Mouse (Mus musculus): Measurements from ENCODE around the gene Bloc1s2. TPM values are rescaled to one million over a fixed set of nuclear protein-coding genes. Genes with fewer than 3 reads are reported as not detected.

Gene Bloc1s2
- polyA plus RNA-seq, 1 experiment from 2014 or later, result 141 TPM

GRCm38 (mm10) chr19:44153781-44154180 lies 7.5 kb upstream of the Bloc1s2 start:
- no peak for ATAC-seq
- H3K4me2 ChIP-seq, result no peak overlapping the region
- peaks cover 24% of the 10 kb centered on the region for H3K27me3 ChIP-seq
- H3K27ac ChIP-seq, result no peak overlapping the region
- H3K36me3 ChIP-seq (ENCODE audit: poor library complexity, severe bottlenecking), result no peaks in the 10 kb centered on the region
- WGBS, result 89% methylated on average over 5 of the region's 5 CpGs
- H3K9ac ChIP-seq, result no peak overlapping the region
- H3K4me3 ChIP-seq, result no peak overlapping the region
- H3K4me1 ChIP-seq, result no peaks in the 10 kb centered on the region
- H3K9me3 ChIP-seq (replicated peaks), result no peaks in the 10 kb centered on the region

- Histone ChIP-seq H3K9me3 (replicated peaks) (no peaks in the 10 kb centered on the region), H3K27me3 (peaks cover 13% of the 10 kb centered on the region), H3K9ac (no peak overlapping the region), H3K4me1 (peaks cover 8% of the 10 kb centered on the region), H3K27ac (no peak overlapping the region), H3K4me3 (no peak overlapping the region), H3K4me2 (no peak overlapping the region), H3K36me3 (ENCODE audit: poor library complexity, severe bottlenecking) (peaks cover 5% of the 10 kb centered on the region; the same call in 1 of the 2 replicates)
- 83% methylated on average over 2 of the region's 2 CpGs for WGBS
- ATAC-seq, result no peak
These were observed 2.7 kb upstream of the Bloc1s2 start for GRCm38 (mm10) chr19:44148991-44149390.

GRCm38 (mm10) chr19:44148345-44148744 lies 2.1 kb upstream of the Bloc1s2 start:
- H3K9me3 ChIP-seq (replicated peaks), result no peaks in the 10 kb centered on the region
- no peak overlapping the region for H3K4me2 ChIP-seq
- H3K4me3 ChIP-seq, result no peak overlapping the region
- no peak overlapping the region for H3K9ac ChIP-seq
- WGBS, result 30% methylated on average over 2 of the region's 2 CpGs
- no peak for ATAC-seq
- peaks cover 13% of the 10 kb centered on the region for H3K27me3 ChIP-seq
- H3K4me1 ChIP-seq, result peaks cover 8% of the 10 kb centered on the region
- H3K36me3 ChIP-seq (ENCODE audit: poor library complexity, severe bottlenecking), result peaks cover 11% of the 10 kb centered on the region
- H3K27ac ChIP-seq, result no peak overlapping the region

- Histone ChIP-seq H3K27me3 (peaks cover 13% of the 10 kb centered on the region), H3K36me3 (ENCODE audit: poor library complexity, severe bottlenecking) (peaks cover 25% of the 10 kb centered on the region), H3K9ac (no peak overlapping the region), H3K4me1 (peaks cover 8% of the 10 kb centered on the region), H3K4me2 (peak overlapping the region; percentile 86; the same call in 1 of the 2 replicates), H3K27ac (no peak overlapping the region), H3K4me3 (no peak overlapping the region), H3K9me3 (replicated peaks) (no peaks in the 10 kb centered on the region)
- 95% methylated on average over 8 of the region's 8 CpGs for WGBS
- ATAC-seq, result no peak
These were observed 705 bp upstream of the Bloc1s2 start for GRCm38 (mm10) chr19:44146951-44147350.

GRCm38 (mm10) chr19:44146568-44146879 lies 278 bp upstream of the Bloc1s2 start:
- ATAC-seq, result no peak; the same call in 1 of the 2 replicates
- Histone ChIP-seq H3K27me3 (peaks cover 13% of the 10 kb centered on the region), H3K27ac (no peak overlapping the region), H3K4me2 (peak overlapping the region; percentile 86), H3K36me3 (ENCODE audit: poor library complexity, severe bottlenecking) (peaks cover 29% of the 10 kb centered on the region), H3K4me3 (peak overlapping the region; percentile 78), H3K4me1 (peaks cover 8% of the 10 kb centered on the region), H3K9ac (peak overlapping the region; percentile 83), H3K9me3 (replicated peaks) (no peaks in the 10 kb centered on the region)
- 61% methylated on average over 9 of the region's 9 CpGs for WGBS

GRCm38 (mm10) chr19:44144366-44144765 lies 1.9 kb downstream of the Bloc1s2 start:
- ATAC-seq, result no peak
- Histone ChIP-seq H3K36me3 (ENCODE audit: poor library complexity, severe bottlenecking) (peaks cover 49% of the 10 kb centered on the region), H3K27me3 (peaks cover 8% of the 10 kb centered on the region; the same call in 1 of the 2 replicates), H3K9ac (no peak overlapping the region), H3K4me1 (peaks cover 8% of the 10 kb centered on the region), H3K4me3 (no peak overlapping the region), H3K4me2 (no peak overlapping the region), H3K27ac (no peak overlapping the region), H3K9me3 (replicated peaks) (no peaks in the 10 kb centered on the region)
- WGBS, result 92% methylated on average over 9 of the region's 9 CpGs

GRCm38 (mm10) chr19:44135960-44136485 lies 10.2 kb downstream of the Bloc1s2 start:
- Histone ChIP-seq H3K27ac (no peak overlapping the region), H3K4me3 (peak overlapping the region; percentile 85), H3K4me2 (peak overlapping the region; percentile 60), H3K9me3 (replicated peaks) (no peaks in the 10 kb centered on the region), H3K4me1 (peaks cover 9% of the 10 kb centered on the region), H3K27me3 (no peaks in the 10 kb centered on the region), H3K9ac (peak overlapping the region; percentile 54; the same call in 1 of the 2 replicates), H3K36me3 (ENCODE audit: poor library complexity, severe bottlenecking) (peaks cover 37% of the 10 kb centered on the region)
- 26% methylated on average over 7 of the region's 7 CpGs for WGBS
- peak; percentile 34; the same call in 1 of the 2 replicates for ATAC-seq

GRCm38 (mm10) chr19:44135072-44135959 lies 10.9 kb downstream of the Bloc1s2 start, which contains the start of gene Cwf19l1:
TSS of gene Cwf19l1 (minus strand) at chr19:44135876.
- peak within 1 kb of the TSS; percentile 77 for H3K9ac ChIP-seq
- WGBS, result under 1% methylated on average over 45 of the region's 45 CpGs
- peak; percentile 94 for ATAC-seq
- H3K9me3 ChIP-seq (replicated peaks), result no peaks in the 10 kb centered on the region
- H3K4me2 ChIP-seq, result peak within 1 kb of the TSS; percentile 86
- H3K27ac ChIP-seq, result peak within 1 kb of the TSS; percentile 92
- H3K4me3 ChIP-seq, result peak within 1 kb of the TSS; percentile 85
- no peaks in the 10 kb centered on the region for H3K27me3 ChIP-seq
- H3K4me1 ChIP-seq, result peaks cover 9% of the 10 kb centered on the region
- H3K36me3 ChIP-seq (ENCODE audit: poor library complexity, severe bottlenecking), result peaks cover 39% of the 10 kb centered on the region

GRCm38 (mm10) chr19:44132917-44133316 lies 13.3 kb downstream of the Bloc1s2 start:
- H3K4me1 ChIP-seq, result peaks cover 9% of the 10 kb centered on the region
- H3K9ac ChIP-seq, result no peak overlapping the region

GRCm38 (mm10) chr19:44128560-44128959 lies 17.7 kb downstream of the Bloc1s2 start:
- Histone ChIP-seq H3K4me3 (no peak overlapping the region), H3K27ac (no peak overlapping the region), H3K4me2 (no peak overlapping the region), H3K4me1 (no peaks in the 10 kb centered on the region), H3K36me3 (ENCODE audit: poor library complexity, severe bottlenecking) (peaks cover 80% of the 10 kb centered on the region), H3K27me3 (no peaks in the 10 kb centered on the region), H3K9ac (no peak overlapping the region), H3K9me3 (replicated peaks) (no peaks in the 10 kb centered on the region)
- WGBS, result 97% methylated on average over 2 of the region's 2 CpGs
- ATAC-seq, result no peak

More at GRCm38 (mm10) chr19:44132917-44133316, 13.3 kb downstream of the Bloc1s2 start:
- H3K27ac ChIP-seq, result no peak overlapping the region
- no peak overlapping the region for H3K4me2 ChIP-seq
- peaks cover 41% of the 10 kb centered on the region for H3K36me3 ChIP-seq (ENCODE audit: poor library complexity, severe bottlenecking)
- ATAC-seq, result no peak
- H3K4me3 ChIP-seq, result no peak overlapping the region
- H3K27me3 ChIP-seq, result no peaks in the 10 kb centered on the region
- no peaks in the 10 kb centered on the region for H3K9me3 ChIP-seq (replicated peaks)
- 91% methylated on average over 5 of the region's 5 CpGs for WGBS

- 93% methylated on average over 10 of the region's 10 CpGs for WGBS
- no peak overlapping the region for H3K9ac ChIP-seq
- H3K4me2 ChIP-seq, result no peak overlapping the region
- no peaks in the 10 kb centered on the region for H3K4me1 ChIP-seq
- no peaks in the 10 kb centered on the region for H3K9me3 ChIP-seq (replicated peaks)
- peaks cover 86% of the 10 kb centered on the region for H3K36me3 ChIP-seq (ENCODE audit: poor library complexity, severe bottlenecking)
- ATAC-seq, result no peak
- H3K27me3 ChIP-seq, result no peaks in the 10 kb centered on the region
- no peak overlapping the region for H3K4me3 ChIP-seq
- H3K27ac ChIP-seq, result no peak overlapping the region
These were observed 18.3 kb downstream of the Bloc1s2 start for GRCm38 (mm10) chr19:44127729-44128497.

GRCm38 (mm10) chr19:44121137-44121536 lies 25.1 kb downstream of the Bloc1s2 start:
- 91% methylated on average over 7 of the region's 7 CpGs for WGBS
- H3K4me1 ChIP-seq, result no peaks in the 10 kb centered on the region

More at GRCm38 (mm10) chr19:44121137-44121536, 25.1 kb downstream of the Bloc1s2 start:
- peaks cover 90% of the 10 kb centered on the region for H3K36me3 ChIP-seq (ENCODE audit: poor library complexity, severe bottlenecking)
- ATAC-seq, result no peak
- no peaks in the 10 kb centered on the region for H3K9me3 ChIP-seq (replicated peaks)
- H3K27ac ChIP-seq, result no peak overlapping the region
- no peaks in the 10 kb centered on the region for H3K27me3 ChIP-seq
- no peak overlapping the region for H3K4me3 ChIP-seq
- no peak overlapping the region for H3K4me2 ChIP-seq
- no peak overlapping the region for H3K9ac ChIP-seq
